Mouse (Mus musculus) hematopoietic stem cell, adult 5-6 weeks (primary cell): ENCODE results near the gene Eml4. TPM values are rescaled to one million over a fixed set of nuclear protein-coding genes. Genes with fewer than 3 reads are reported as not detected.

Experiments used
- ATAC-seq, 2 experiments: fragments of 125-278 bp in 1 of 2; replicated peaks in 1 of 2; 2 replicates each; pipeline ENCODE4 v1.8.0; 2016 to 2017; ENCODE audit warnings: inconsistent platforms in 2 of 2, mild to moderate bottlenecking in 2 of 2, moderate number of reproducible peaks in 2 of 2, low read depth in 1 of 2, moderate TSS enrichment in 1 of 2; ENCODE audit not compliant: low FRiP score in 2 of 2, poor library complexity in 2 of 2, severe bottlenecking in 2 of 2, insufficient read depth in 1 of 2, low TSS enrichment in 1 of 2
- total RNA-seq: library from RNA; stranded (forward); fragments of 172-1452, 232-1000 nt; gene quantifications from 2 replicates; pipeline ENCODE4 v1.2.3, GENCODE M21; 2017

Eml4 gene
- total RNA-seq, 1 experiment from 2014 or later: 91.0 TPM

DNA sequence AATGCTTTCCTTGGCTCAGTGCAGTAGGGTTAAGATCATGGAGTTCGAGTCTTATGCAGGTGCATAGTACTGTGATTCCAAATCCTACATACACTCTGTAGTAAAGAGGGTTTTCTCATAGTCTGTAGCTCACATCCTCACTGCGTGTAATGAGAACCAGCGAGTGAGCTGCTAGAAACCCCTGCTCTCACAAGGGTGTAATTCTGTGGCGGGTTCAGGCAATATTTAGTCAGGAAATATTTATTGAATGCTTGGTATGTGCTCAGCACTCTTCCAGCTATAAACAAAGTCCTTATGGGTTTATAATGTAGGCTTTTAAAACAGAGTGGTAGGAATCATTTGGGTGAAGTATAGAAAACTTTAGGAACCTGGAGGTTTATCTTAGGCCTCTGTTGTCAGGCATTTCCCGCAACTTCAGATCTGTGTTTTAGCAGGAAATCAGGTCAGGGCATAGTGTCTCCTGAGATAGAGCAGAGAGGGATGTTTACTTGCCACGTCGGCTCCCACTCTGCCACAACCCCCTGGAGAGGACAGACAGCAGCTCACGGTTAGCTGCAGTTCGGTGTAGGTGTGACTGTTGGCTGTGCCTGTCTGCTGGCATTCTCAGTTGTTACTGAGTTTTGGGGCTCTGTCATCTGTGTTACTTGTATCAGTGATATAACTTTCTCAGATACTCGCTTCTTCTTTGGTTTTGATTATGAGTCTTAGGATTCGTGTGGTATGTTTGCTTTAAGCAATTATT, 15.1 kb downstream of the Eml4 start:
- no peak for ATAC-seq

DNA sequence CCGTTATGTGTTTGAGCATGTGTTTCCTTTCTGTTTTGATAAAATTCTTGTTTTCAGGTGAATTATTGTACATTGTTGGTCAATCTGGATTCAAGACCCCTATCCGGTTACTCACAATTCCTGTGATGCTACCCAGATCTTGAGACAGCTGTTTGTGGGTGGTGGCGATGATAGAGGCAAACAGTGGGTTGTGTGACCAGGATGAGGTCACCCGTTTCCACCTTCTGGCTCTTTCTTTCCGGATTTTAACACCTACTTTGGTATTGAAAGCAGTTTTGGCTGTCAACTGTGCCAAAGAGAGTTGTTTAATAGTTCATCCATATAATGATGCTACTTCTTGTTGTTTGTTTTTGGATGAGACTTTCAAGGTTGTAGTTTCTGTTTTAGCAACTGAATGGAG, 16.7 kb downstream of the Eml4 start:
- no peak for ATAC-seq

DNA sequence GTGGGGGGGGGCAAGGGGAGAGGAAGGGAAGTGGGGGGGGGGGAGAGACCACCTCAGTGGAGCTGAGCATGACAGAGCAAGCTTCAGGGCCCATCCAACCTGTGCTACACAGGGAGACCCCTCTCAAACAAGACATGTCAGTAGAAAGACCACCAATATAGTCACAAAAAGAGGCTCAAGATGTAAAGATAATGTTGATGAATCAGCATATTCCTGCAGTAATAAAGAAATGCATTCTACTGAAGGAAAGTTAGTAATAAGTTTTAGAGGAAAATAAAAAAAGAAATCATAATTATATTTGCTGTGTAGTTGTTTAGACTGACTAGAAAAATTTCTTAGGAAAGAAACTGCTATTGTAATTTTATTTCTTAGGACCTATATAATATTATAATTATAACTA, 23.4 kb downstream of the Eml4 start:
- ATAC-seq: no peak

- ATAC-seq: no peak
Measured at GRCm38 (mm10) chr17:83375848-83376247, 25.1 kb downstream of the Eml4 start.

GRCm38 (mm10) chr17:83376801-83377200, 26.1 kb downstream of the Eml4 start:
- ATAC-seq: no peak

- ATAC-seq: no peak
Measured at GRCm38 (mm10) chr17:83377755-83378443, 27.2 kb downstream of the Eml4 start.

DNA sequence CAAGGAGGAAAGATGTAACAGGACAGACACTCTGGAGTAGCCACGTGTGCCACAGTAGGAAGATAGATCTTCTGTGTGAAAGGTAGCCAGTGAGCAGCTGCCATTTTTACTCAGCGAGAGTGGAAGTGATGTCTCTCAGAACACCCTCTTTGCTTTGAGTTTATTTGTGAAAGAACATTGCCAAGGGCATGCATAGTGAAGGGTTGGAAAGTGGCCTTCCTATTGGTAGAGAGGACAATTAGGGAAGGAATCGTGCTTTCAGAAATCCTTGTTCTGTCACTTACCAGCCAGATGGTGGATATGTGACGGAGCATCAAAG, 27.7 kb downstream of the Eml4 start:
- no peak for ATAC-seq

DNA sequence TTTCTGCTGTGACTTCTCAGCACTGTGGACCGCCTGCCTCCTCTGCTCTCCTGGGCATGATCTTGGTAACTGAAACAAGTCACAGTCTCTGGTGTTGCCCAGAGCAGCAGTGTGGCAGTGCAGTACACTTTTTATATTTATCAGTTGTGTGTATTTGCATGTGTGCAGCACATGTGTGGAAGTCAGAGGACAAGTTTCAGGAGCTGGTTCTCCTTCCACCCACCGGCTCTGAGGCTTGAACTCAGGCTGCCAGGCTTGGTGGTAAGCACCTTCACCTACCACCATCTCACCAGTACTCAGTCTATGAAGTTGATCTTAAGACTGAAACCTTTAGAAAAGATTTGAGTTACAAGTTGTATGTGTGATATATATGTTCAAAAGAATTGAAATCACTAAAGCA, 28.6 kb downstream of the Eml4 start:
- ATAC-seq: no peak

DNA sequence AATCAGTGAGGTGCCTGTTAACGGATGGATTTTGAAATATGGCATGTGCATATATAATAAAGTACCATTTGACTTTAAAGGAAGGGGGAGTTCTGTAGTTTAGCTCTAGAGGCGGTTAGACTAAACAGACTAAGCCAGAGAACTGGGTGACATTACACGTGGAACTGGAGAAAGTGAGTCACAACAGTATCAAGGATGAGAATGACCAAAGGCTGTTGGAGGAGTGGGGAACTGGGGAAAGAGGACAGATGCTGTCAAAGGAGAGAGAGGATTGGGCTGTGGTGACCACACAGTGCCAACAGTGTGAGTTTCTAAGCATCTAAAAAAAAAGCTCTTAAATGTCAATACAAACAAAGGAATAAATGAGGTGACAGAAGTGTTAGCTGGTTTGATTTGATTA, 29.1 kb downstream of the Eml4 start:
- ATAC-seq: no peak

GRCm38 (mm10) chr17:83382752-83383151, 32.0 kb downstream of the Eml4 start:
- no peak for ATAC-seq

- no peak for ATAC-seq
Measured at GRCm38 (mm10) chr17:83384981-83385380, 34.2 kb downstream of the Eml4 start.

DNA sequence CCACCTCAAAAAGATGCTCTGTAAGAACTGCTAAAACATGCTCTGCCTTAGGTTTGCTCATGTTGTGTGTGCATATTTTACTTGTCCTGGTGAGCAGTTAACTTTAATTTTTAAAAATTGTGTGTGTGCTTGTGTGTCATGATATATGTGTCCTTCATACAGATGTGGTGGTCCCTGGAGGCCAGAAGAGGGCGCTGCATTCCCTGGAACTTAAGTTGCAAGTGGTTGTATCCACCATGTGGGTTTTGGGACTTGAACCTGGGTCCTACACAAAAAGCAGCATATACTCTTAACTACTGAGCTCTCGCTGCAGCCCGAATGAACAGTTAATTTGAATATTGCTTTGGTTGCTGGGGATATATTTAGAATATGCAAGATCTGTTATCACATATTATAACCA, 36.4 kb downstream of the Eml4 start:
- no peak for ATAC-seq

DNA sequence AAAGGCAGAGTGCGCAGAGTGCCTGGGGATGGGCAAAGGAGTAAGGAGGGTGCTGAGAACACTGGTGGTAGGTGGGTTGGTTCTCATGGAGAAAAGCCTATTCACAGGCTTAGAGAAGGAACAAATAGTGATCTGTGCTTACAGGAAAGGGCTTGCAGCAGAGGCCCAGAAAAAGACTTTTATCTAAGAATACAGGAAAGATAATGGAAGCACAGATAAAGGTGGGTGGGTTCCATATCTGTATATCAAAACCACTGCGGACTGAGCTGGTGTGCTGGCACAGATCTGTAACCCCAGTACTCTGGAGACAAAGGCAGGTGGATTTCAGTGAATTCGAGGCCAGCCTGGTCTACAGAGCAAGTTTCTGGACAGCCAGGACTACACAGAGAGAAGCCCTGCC, 43.3 kb downstream of the Eml4 start:
- ATAC-seq: no peak

DNA sequence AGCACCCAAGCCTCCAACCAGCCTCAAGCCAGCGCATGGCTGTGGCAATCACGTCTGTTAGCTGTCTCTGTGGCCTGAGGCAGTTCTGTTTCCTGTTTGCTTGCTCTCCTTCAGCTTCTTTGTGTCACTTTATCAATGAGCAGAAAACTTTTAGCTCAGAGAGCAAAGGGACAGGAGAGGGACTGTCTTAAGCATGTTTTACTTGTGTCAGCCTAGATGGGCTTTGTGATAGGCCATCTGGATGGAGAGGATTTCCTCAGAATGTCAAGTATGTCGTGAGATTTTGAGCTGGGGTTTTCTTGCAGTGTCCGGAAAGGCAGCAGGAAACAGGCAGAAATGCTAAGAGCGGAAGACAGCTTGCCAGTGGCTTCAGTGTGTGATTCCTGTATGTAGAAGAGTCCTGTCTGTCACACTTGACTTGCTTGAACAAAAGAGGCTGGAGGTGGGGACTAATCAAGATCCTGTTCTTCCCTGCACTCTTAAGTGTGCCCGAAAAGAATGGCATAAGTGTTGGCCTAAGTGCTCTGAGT, 46.9 kb downstream of the Eml4 start:
- peak; percentile 82 for ATAC-seq

- ATAC-seq: no peak
Measured at GRCm38 (mm10) chr17:83398756-83399155, 48.0 kb downstream of the Eml4 start.

- ATAC-seq: peak; percentile 27 to 56; a peak in 2 of 4 replicates
Measured at GRCm38 (mm10) chr17:83430607-83431006, 79.9 kb downstream of the Eml4 start.

DNA sequence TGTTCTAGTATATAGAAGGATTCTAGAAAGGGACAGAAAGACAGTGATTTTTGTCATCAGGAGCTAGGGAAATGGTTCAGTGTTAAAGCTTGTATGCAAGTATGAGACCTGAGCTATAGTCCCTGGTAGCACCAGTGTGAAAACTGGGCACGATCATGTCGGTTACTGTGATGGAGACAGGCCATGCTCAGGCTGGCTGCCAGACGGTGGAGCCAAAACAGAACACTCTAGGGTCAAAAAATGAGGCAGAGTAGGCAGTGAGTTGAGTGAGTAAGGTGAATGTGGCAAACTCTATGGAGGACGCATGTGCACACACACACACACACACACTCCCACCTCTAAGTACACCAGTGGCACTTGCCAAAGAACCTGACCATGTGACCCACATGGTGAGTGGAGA, 92.7 kb downstream of the Eml4 start:
- ATAC-seq: no peak

DNA sequence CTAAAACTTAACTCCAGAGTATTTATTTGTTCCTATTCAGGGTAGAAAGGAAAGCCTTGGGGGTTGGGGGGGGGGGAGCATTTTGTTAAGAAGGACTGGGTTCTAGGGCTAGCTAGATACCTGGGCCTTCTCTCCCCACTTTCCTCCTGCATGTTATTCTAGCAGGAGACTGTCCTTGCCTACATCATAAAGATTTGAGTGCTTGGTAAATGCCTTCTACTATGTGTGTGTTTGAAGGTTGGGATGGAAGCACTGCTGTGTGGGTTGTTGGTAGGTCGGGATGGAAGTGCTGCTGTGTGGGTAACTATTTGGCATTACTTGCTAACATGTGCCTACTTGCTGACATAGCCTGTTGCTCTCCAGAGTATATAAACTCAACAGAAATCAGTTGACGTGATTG, 98.9 kb downstream of the Eml4 start:
- ATAC-seq: no peak

DNA sequence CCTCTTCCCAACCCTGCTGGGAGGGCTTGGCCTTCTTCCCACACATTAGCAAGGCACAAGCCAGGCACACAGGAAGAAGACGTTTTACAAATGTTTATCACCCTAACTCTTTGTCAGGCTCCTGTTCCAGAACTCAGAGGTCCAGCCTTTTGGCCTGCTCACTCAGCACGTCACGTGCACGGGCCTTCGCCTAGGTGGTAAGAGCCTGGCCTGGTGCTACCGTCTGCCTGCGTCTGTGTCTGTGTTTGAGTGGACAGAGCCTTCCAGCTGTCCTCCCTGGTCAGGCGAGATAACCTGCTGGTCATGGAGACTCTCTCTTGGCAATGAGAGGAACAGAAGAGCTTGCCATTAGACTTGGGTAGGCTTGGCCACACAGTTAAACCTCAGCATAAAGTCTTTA, 100.6 kb downstream of the Eml4 start:
- no peak for ATAC-seq
